Mouse (Mus musculus): ENCODE results near the gene Fam124a. TPM values are rescaled to one million over a fixed set of nuclear protein-coding genes. Genes with fewer than 3 reads are reported as not detected.

Fam124a gene
- total RNA-seq, 1 experiment, result 1.7 TPM

DNA sequence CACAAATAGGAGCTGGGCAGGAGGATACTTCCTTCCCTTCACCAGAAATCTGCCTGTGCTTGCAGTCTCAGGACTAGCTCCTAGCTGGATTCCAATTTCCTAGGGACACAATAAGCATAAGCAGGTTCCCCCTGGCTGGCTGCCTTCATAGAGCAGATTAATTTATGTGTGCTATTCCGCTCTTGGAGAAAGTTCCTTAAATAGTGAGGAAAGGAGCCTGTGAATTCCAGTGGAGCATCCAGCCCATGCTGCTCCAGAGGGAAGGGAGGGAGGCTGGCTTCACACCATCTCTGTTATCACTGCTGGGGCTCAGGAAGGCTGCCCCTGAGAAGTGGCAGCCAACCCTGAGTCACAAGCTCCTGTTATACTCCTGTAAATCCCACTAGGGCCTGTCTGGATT is 46.7 kb downstream of the Fam124a start:
- no peaks in the 10 kb centered on the region for H3K9me3 ChIP-seq (ENCODE audit: control insufficient read depth, insufficient read depth, low read depth, low read length)
- in situ Hi-C loops (cut with MboI; ENCODE audit: low sequenced_read_pairs in 2 of 2, unreplicated experiment in 2 of 2), result no loop called here

DNA sequence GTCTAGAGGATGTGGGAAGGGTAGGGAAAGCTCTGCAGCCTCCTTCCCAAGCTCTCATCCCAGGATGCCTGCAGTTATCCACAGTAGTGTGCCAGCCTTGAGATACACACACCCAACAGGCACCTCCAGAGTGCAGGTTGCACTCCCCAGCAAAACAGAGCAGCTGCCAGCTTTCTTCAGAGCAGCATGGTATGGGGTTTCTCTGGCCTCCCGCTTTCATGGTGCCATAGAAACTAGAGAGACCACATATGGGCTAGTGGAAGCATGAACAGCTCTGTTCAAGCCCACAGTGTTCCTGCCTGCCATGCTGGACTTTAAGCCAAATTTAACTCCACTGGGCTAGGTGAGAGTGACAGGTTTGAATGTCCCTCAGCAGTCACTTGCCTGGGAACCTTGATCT is 47.3 kb downstream of the Fam124a start:
- Histone ChIP-seq H3K9me3 (ENCODE audit: control insufficient read depth, insufficient read depth, low read depth, low read length) (no peaks in the 10 kb centered on the region), H3K4me1 (ENCODE audit: control insufficient read depth in 2 of 2, insufficient read depth in 2 of 2, low read length in 2 of 2, poor library complexity in 1 of 2) (no peaks in the 10 kb centered on the region), H3K9ac (ENCODE audit: insufficient read depth, low read depth, low read length, poor library complexity, severe bottlenecking) (no peak overlapping the region), H3K27ac (ENCODE audit: insufficient read depth, low read depth, low read length, poor library complexity, severe bottlenecking) (no peak overlapping the region), H3K4me3 (ENCODE audit: insufficient read depth in 1 of 2, low read depth in 1 of 2, low read length in 2 of 2, poor library complexity in 1 of 2, severe bottlenecking in 1 of 2) (no peak overlapping the region), H3K36me3 (ENCODE audit: control insufficient read depth, insufficient read depth, low read length, poor library complexity, severe bottlenecking) (no peaks in the 10 kb centered on the region)
- TF ChIP-seq HCFC1 (IDR thresholded peaks at IDR 0.05; ENCODE audit: borderline replicate concordance, insufficient read depth, low read length), result no peak
- TF ChIP-seq MAFK (IDR thresholded peaks at IDR 0.05; ENCODE audit: insufficient read depth, low read depth, low read length), result no peak
- TF ChIP-seq CHD2 (IDR thresholded peaks at IDR 0.05; ENCODE audit: low read depth, low read length), result no peak
- TF ChIP-seq ZC3H11A (IDR thresholded peaks at IDR 0.05; ENCODE audit: borderline replicate concordance, low read depth, low read length), result no peak
- TF ChIP-seq ZNF384 (IDR thresholded peaks at IDR 0.05; ENCODE audit: low read depth, low read length), result no peak
- no peak for DNase-seq (ENCODE audit: low read depth, low spot score)
- in situ Hi-C loops (cut with MboI; ENCODE audit: low sequenced_read_pairs in 2 of 2, unreplicated experiment in 2 of 2), result no loop called here

More for the DNA sequence above, 46.7 kb downstream of the Fam124a start:
- Histone ChIP-seq H3K4me1 (ENCODE audit: control insufficient read depth in 2 of 2, insufficient read depth in 2 of 2, low read length in 2 of 2, poor library complexity in 1 of 2) (no peaks in the 10 kb centered on the region), H3K9ac (ENCODE audit: insufficient read depth, low read depth, low read length, poor library complexity, severe bottlenecking) (no peak overlapping the region), H3K4me3 (ENCODE audit: insufficient read depth in 1 of 2, low read depth in 1 of 2, low read length in 2 of 2, poor library complexity in 1 of 2, severe bottlenecking in 1 of 2) (no peak overlapping the region), H3K27ac (ENCODE audit: insufficient read depth, low read depth, low read length, poor library complexity, severe bottlenecking) (no peak overlapping the region), H3K36me3 (ENCODE audit: control insufficient read depth, insufficient read depth, low read length, poor library complexity, severe bottlenecking) (no peaks in the 10 kb centered on the region)
- no peak for TF ChIP-seq ZNF384 (IDR thresholded peaks at IDR 0.05; ENCODE audit: low read depth, low read length)
- no peak for TF ChIP-seq ZC3H11A (IDR thresholded peaks at IDR 0.05; ENCODE audit: borderline replicate concordance, low read depth, low read length)
- TF ChIP-seq HCFC1 (IDR thresholded peaks at IDR 0.05; ENCODE audit: borderline replicate concordance, insufficient read depth, low read length), result no peak
- TF ChIP-seq MAFK (IDR thresholded peaks at IDR 0.05; ENCODE audit: insufficient read depth, low read depth, low read length), result no peak
- TF ChIP-seq CHD2 (IDR thresholded peaks at IDR 0.05; ENCODE audit: low read depth, low read length), result no peak
- no peak for DNase-seq (ENCODE audit: low read depth, low spot score)

DNA sequence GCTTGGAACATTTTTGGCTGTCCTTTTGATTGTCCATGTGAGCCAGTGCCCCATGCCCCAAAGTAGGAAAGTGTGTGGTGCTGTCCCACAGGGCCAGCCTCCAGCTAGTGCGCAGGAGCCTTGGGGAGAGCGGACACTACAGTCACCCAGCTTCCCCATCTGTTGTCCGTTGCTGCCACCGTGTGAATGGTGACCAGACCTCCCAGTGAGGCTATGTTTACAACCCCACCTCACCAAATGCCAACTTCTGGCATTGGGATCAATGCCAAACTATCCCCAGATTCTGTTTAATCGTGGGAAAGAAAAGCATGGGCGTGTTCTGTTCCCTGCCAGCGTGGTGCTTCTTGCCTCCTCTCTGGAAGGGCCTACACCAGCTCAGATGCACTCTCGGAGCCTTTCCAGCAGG is 52.3 kb downstream of the Fam124a start:
- in situ Hi-C loops (cut with MboI; ENCODE audit: low sequenced_read_pairs in 2 of 2, unreplicated experiment in 2 of 2), result no loop called here
- no peak for DNase-seq (ENCODE audit: low read depth, low spot score)

DNA sequence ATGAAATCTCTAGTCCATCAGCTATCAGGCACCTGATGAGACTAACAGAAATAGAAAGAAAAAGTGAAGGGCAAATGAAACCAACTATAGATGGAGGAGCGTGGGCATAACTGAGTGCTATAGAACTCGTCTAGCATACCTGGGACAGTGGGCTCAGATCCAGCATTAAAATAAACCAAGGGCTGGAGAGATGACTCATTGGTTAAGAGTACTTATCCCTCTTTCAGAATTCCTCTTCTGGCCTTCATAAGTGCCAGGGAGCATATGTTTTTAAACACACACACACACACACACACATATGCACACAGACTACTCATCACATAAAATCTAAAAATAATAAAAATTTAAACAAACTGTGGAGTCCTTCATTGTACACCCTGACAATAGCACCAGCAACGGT is 54.4 kb downstream of the Fam124a start:
- Histone ChIP-seq H3K4me1 (ENCODE audit: control insufficient read depth in 2 of 2, insufficient read depth in 2 of 2, low read length in 2 of 2, poor library complexity in 1 of 2) (no peaks in the 10 kb centered on the region), H3K9me3 (ENCODE audit: control insufficient read depth, insufficient read depth, low read depth, low read length) (no peaks in the 10 kb centered on the region)
- in situ Hi-C loops (cut with MboI; ENCODE audit: low sequenced_read_pairs in 2 of 2, unreplicated experiment in 2 of 2), result no loop called here

More for the DNA sequence above, 52.3 kb downstream of the Fam124a start:
- no peak overlapping the region for H3K9ac ChIP-seq (ENCODE audit: insufficient read depth, low read depth, low read length, poor library complexity, severe bottlenecking)
- TF ChIP-seq CHD2 (IDR thresholded peaks at IDR 0.05; ENCODE audit: low read depth, low read length) (no peak), ZNF384 (IDR thresholded peaks at IDR 0.05; ENCODE audit: low read depth, low read length) (no peak), ZC3H11A (IDR thresholded peaks at IDR 0.05; ENCODE audit: borderline replicate concordance, low read depth, low read length) (no peak), HCFC1 (IDR thresholded peaks at IDR 0.05; ENCODE audit: borderline replicate concordance, insufficient read depth, low read length) (no peak), MAFK (IDR thresholded peaks at IDR 0.05; ENCODE audit: insufficient read depth, low read depth, low read length) (no peak)
- no peak overlapping the region for H3K4me3 ChIP-seq (ENCODE audit: insufficient read depth in 1 of 2, low read depth in 1 of 2, low read length in 2 of 2, poor library complexity in 1 of 2, severe bottlenecking in 1 of 2)
- H3K27ac ChIP-seq (ENCODE audit: insufficient read depth, low read depth, low read length, poor library complexity, severe bottlenecking), result no peak overlapping the region
- H3K36me3 ChIP-seq (ENCODE audit: control insufficient read depth, insufficient read depth, low read length, poor library complexity, severe bottlenecking), result no peaks in the 10 kb centered on the region
- H3K9me3 ChIP-seq (ENCODE audit: control insufficient read depth, insufficient read depth, low read depth, low read length), result no peaks in the 10 kb centered on the region
- H3K4me1 ChIP-seq (ENCODE audit: control insufficient read depth in 2 of 2, insufficient read depth in 2 of 2, low read length in 2 of 2, poor library complexity in 1 of 2), result no peaks in the 10 kb centered on the region

DNA sequence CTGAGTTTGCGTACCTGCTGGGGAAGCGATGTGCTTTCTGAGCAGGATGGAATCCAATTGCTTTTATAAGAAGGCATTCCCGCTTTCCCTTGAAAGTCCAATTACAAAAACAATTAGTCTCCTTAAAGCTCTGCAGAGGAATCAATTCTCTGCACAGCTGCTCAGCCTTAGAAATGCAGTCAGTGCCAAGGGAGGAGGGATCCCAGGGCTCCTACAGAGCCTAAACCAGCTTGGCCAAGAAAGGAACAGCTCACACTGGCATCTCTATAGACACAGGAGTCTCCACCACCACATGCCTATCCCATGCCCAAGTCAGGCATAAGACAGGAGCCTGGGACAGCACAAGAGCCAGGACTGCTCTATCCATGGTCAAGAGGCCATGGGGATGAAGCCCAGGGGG is 66.9 kb downstream of the Fam124a start:
- Histone ChIP-seq H3K36me3 (ENCODE audit: control insufficient read depth, insufficient read depth, low read length, poor library complexity, severe bottlenecking) (no peaks in the 10 kb centered on the region), H3K27ac (ENCODE audit: insufficient read depth, low read depth, low read length, poor library complexity, severe bottlenecking) (no peak overlapping the region), H3K4me1 (ENCODE audit: control insufficient read depth in 2 of 2, insufficient read depth in 2 of 2, low read length in 2 of 2, poor library complexity in 1 of 2) (no peaks in the 10 kb centered on the region), H3K4me3 (ENCODE audit: insufficient read depth in 1 of 2, low read depth in 1 of 2, low read length in 2 of 2, poor library complexity in 1 of 2, severe bottlenecking in 1 of 2) (no peak overlapping the region), H3K9ac (ENCODE audit: insufficient read depth, low read depth, low read length, poor library complexity, severe bottlenecking) (no peak overlapping the region), H3K9me3 (ENCODE audit: control insufficient read depth, insufficient read depth, low read depth, low read length) (no peaks in the 10 kb centered on the region)
- in situ Hi-C loops (cut with MboI; ENCODE audit: low sequenced_read_pairs in 2 of 2, unreplicated experiment in 2 of 2), result no loop called here
- no peak for DNase-seq (ENCODE audit: low read depth, low spot score)
- no peak for TF ChIP-seq ZC3H11A (IDR thresholded peaks at IDR 0.05; ENCODE audit: borderline replicate concordance, low read depth, low read length)
- no peak for TF ChIP-seq CHD2 (IDR thresholded peaks at IDR 0.05; ENCODE audit: low read depth, low read length)
- TF ChIP-seq ZNF384 (IDR thresholded peaks at IDR 0.05; ENCODE audit: low read depth, low read length), result no peak
- TF ChIP-seq HCFC1 (IDR thresholded peaks at IDR 0.05; ENCODE audit: borderline replicate concordance, insufficient read depth, low read length), result no peak
- no peak for TF ChIP-seq MAFK (IDR thresholded peaks at IDR 0.05; ENCODE audit: insufficient read depth, low read depth, low read length)

More for the DNA sequence above, 54.4 kb downstream of the Fam124a start:
- H3K36me3 ChIP-seq (ENCODE audit: control insufficient read depth, insufficient read depth, low read length, poor library complexity, severe bottlenecking), result no peaks in the 10 kb centered on the region
- DNase-seq (ENCODE audit: low read depth, low spot score), result no peak
- no peak overlapping the region for H3K9ac ChIP-seq (ENCODE audit: insufficient read depth, low read depth, low read length, poor library complexity, severe bottlenecking)
- TF ChIP-seq HCFC1 (IDR thresholded peaks at IDR 0.05; ENCODE audit: borderline replicate concordance, insufficient read depth, low read length) (no peak), MAFK (IDR thresholded peaks at IDR 0.05; ENCODE audit: insufficient read depth, low read depth, low read length) (no peak), CHD2 (IDR thresholded peaks at IDR 0.05; ENCODE audit: low read depth, low read length) (no peak), ZC3H11A (IDR thresholded peaks at IDR 0.05; ENCODE audit: borderline replicate concordance, low read depth, low read length) (no peak), ZNF384 (IDR thresholded peaks at IDR 0.05; ENCODE audit: low read depth, low read length) (no peak)
- no peak overlapping the region for H3K4me3 ChIP-seq (ENCODE audit: insufficient read depth in 1 of 2, low read depth in 1 of 2, low read length in 2 of 2, poor library complexity in 1 of 2, severe bottlenecking in 1 of 2)
- no peak overlapping the region for H3K27ac ChIP-seq (ENCODE audit: insufficient read depth, low read depth, low read length, poor library complexity, severe bottlenecking)
